In genomic region chr19:22851423-22851822, GRCm38 (mm10) we compare ENCODE assay signal across 8 mouse cellular contexts.
DNase-seq lines count a peak whose midpoint lies in the region; ATAC-seq and TF ChIP-seq lines count a peak whose summit lies in the region.
"Not testable (repeated sequence)": the region's sequence is repeated elsewhere in the genome, so short reads cannot be mapped to it uniquely, and the experiment has no call there.

No protein-coding gene starts in this region.

- H3K4me3 ChIP-seq in embryonic facial prominence, embryonic 10.5 days; hindbrain, embryonic 10.5 days; kidney, postnatal 0 days (replicated peaks; ENCODE audit: low read depth, low read length); limb, embryonic 10.5 days; lung, embryonic 16.5 days (ENCODE audit: low read length); midbrain, embryonic 11.5 days (ENCODE audit: low read depth, low read length); neural tube, embryonic 13.5 days: not testable (repeated sequence)

- not testable (repeated sequence) for H3K27ac ChIP-seq in embryonic facial prominence, embryonic 10.5 days (replicated peaks); hindbrain, embryonic 10.5 days; kidney, postnatal 0 days; limb, embryonic 10.5 days; lung, embryonic 16.5 days (ENCODE audit: low read length); midbrain, embryonic 11.5 days (ENCODE audit: low read depth, low read length); neural tube, embryonic 13.5 days (replicated peaks)

- ATAC-seq in kidney, postnatal 0 days (replicated peaks; ENCODE audit: low FRiP score, low read depth); midbrain, embryonic 11.5 days (ENCODE audit: low FRiP score): not testable (repeated sequence)
- ATAC-seq in lung, embryonic 16.5 days (ENCODE audit: low read depth): peak; percentile 62; the same call in 1 of the 2 replicates
- ATAC-seq in neural tube, embryonic 13.5 days (ENCODE audit: low read depth): peak; percentile 19; the same call in 1 of the 2 replicates

- not testable (repeated sequence) for H3K36me3 ChIP-seq in embryonic facial prominence, embryonic 10.5 days (replicated peaks); hindbrain, embryonic 10.5 days; kidney, postnatal 0 days (ENCODE audit: insufficient read depth, low read length); limb, embryonic 10.5 days; lung, embryonic 16.5 days (ENCODE audit: control insufficient read depth, insufficient read depth, low read length); midbrain, embryonic 11.5 days (ENCODE audit: control insufficient read depth, insufficient read depth, low read length); neural tube, embryonic 13.5 days

- H3K4me2 ChIP-seq in kidney, postnatal 0 days (ENCODE audit: low read length); lung, embryonic 16.5 days (ENCODE audit: low read depth, low read length); midbrain, embryonic 11.5 days; neural tube, embryonic 13.5 days: not testable (repeated sequence)

- DNase-seq in embryo, embryonic 10 days (ENCODE audit: low spot score): peak; percentile 51
- peak; percentile 27 for DNase-seq in embryonic facial prominence, embryonic 10.5 days (ENCODE audit: low spot score)
- peak; percentile 18 for DNase-seq in hindbrain, embryonic 10.5 days (ENCODE audit: low spot score)
- DNase-seq in kidney, postnatal 0 days (ENCODE audit: low spot score): peak; percentile 43
- DNase-seq in limb, embryonic 10.5 days (ENCODE audit: low spot score): peak; percentile 31
- DNase-seq in midbrain, embryonic 11.5 days (ENCODE audit: low spot score, missing footprints): peak; percentile 84

- peaks cover 10% of the 10 kb centered on the region; the same call in 1 of the 2 replicates for H3K27me3 ChIP-seq in embryonic facial prominence, embryonic 10.5 days (replicated peaks; ENCODE audit: low read depth, poor library complexity, severe bottlenecking)
- not testable (repeated sequence) for H3K27me3 ChIP-seq in hindbrain, embryonic 10.5 days (ENCODE audit: insufficient read depth, poor library complexity, severe bottlenecking); kidney, postnatal 0 days (ENCODE audit: insufficient read depth, low read length); limb, embryonic 10.5 days (ENCODE audit: low read depth, poor library complexity, severe bottlenecking); lung, embryonic 16.5 days (ENCODE audit: control insufficient read depth, insufficient read depth, low read depth, low read length); midbrain, embryonic 11.5 days (ENCODE audit: control insufficient read depth, insufficient read depth, low read length)
- H3K27me3 ChIP-seq in neural tube, embryonic 13.5 days: peaks cover 15% of the 10 kb centered on the region

- H3K4me1 ChIP-seq in embryonic facial prominence, embryonic 10.5 days; kidney, postnatal 0 days (replicated peaks; ENCODE audit: insufficient read depth, low read length); limb, embryonic 10.5 days; lung, embryonic 16.5 days (replicated peaks; ENCODE audit: control insufficient read depth, insufficient read depth, low read length): not testable (repeated sequence)
- peaks cover 47% of the 10 kb centered on the region for H3K4me1 ChIP-seq in hindbrain, embryonic 10.5 days (replicated peaks)
- peaks cover 16% of the 10 kb centered on the region for H3K4me1 ChIP-seq in midbrain, embryonic 11.5 days (ENCODE audit: control insufficient read depth, insufficient read depth, low read length)
- peaks cover 16% of the 10 kb centered on the region; the same call in 1 of the 2 replicates for H3K4me1 ChIP-seq in neural tube, embryonic 13.5 days (replicated peaks)

- not testable (repeated sequence) for H3K9me3 ChIP-seq in embryonic facial prominence, embryonic 10.5 days; hindbrain, embryonic 10.5 days; kidney, postnatal 0 days (replicated peaks; ENCODE audit: low read length); limb, embryonic 10.5 days (replicated peaks); lung, embryonic 16.5 days (ENCODE audit: control insufficient read depth, low read length); midbrain, embryonic 11.5 days (ENCODE audit: control insufficient read depth, low read length); neural tube, embryonic 13.5 days

- H3K9ac ChIP-seq in kidney, postnatal 0 days (ENCODE audit: low read depth, low read length); lung, embryonic 16.5 days (ENCODE audit: low read length); midbrain, embryonic 11.5 days (ENCODE audit: low read length); neural tube, embryonic 13.5 days: not testable (repeated sequence)

- 34% methylated on average over 5 of the region's 5 CpGs for WGBS in embryonic facial prominence, embryonic 10.5 days
- WGBS in hindbrain, embryonic 10.5 days: 30% methylated on average over 5 of the region's 5 CpGs
- WGBS in kidney, postnatal 0 days: 46% methylated on average over 5 of the region's 5 CpGs
- WGBS in limb, embryonic 10.5 days: 50% methylated on average over 5 of the region's 5 CpGs
- WGBS in lung, embryonic 16.5 days: 48% methylated on average over 5 of the region's 5 CpGs
- 45% methylated on average over 5 of the region's 5 CpGs for WGBS in midbrain, embryonic 11.5 days
- 44% methylated on average over 5 of the region's 5 CpGs for WGBS in neural tube, embryonic 13.5 days

- TF ChIP-seq CTCF in kidney, postnatal 0 days (IDR thresholded peaks at IDR 0.05; ENCODE audit: low read depth): not testable (repeated sequence)

Comparison
In these comparisons a context has a peak if more than half of its experiments do, and no peak if none do; other contexts are left out.
1. DNase-seq: peak in every context shown above with its lines; median percentile 84 in midbrain, embryonic 11.5 days; 51 in embryo, embryonic 10 days; 43 in kidney, postnatal 0 days; 31 in limb, embryonic 10.5 days; 27 in embryonic facial prominence, embryonic 10.5 days; 18 in hindbrain, embryonic 10.5 days.